Mouse (Mus musculus): Measurements from ENCODE around the gene Unk.
A peak's percentile ranks its signal among the peaks of the same experiment; 100 is the strongest.

The Unk gene

DNA sequence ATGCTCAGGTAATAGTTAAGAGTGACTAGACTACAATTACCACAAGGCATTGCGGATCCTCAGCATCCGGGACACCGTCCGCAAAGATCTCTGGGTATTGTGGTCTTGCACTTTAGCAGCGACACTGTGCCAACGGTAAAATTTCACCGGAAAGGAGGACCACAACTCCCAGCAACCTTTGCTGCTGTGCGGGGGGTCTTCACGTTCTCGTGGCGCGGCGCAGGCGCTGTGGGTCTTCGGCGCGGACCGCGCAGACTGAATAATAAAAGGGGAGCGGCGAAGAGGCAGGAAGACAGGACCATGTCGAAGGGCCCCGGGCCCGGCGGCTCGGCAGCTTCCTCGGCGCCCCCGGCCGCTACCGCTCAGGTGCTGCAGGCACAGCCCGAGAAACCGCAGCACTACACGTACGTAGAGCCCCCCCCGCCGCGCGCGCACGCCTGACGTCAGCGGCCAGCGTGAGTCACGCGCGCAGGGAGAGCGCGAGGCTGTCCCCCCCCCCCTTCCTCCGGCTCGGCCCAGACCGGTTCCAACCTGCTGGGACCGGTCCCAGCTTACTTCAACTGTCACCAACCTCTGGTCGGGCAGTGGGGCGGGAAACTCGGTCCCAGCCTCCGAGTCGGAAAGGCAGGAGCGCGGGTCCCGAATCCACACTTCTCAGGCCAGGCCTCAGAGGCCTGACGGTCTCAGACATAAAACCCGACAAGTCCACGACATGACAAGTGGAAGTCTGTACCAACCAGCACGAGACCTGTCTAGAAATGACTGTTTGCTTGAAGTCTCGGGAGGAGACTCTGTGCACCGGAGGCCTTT, at the start of gene Unk:
Gene Unk, plus strand, starts transcription at position 235 of the 810 bp plus-strand sequence.
- peak; percentile 98 for DNase-seq (ENCODE audit: low read depth)

DNA sequence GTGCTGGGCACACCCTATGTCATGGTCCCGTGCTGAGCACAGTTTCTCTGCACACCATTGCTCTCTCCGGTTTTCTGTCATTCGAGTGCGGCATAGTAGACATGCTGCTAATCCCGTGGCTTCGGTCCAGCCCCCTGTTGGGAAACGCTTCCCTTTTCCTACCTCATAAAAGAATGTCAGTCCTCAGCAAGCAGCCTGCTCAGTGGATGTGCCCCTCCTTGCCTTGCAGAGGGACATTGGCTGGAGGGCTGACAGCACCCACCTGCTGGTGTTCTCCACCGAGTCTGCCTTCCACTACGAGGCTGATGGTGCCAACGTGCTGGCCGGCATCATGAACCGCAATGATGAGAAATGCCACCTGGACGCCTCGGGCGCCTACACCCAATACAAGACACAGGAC, 47.6 kb upstream of the Unk start:
- DNase-seq (ENCODE audit: low read depth): no peak

DNA sequence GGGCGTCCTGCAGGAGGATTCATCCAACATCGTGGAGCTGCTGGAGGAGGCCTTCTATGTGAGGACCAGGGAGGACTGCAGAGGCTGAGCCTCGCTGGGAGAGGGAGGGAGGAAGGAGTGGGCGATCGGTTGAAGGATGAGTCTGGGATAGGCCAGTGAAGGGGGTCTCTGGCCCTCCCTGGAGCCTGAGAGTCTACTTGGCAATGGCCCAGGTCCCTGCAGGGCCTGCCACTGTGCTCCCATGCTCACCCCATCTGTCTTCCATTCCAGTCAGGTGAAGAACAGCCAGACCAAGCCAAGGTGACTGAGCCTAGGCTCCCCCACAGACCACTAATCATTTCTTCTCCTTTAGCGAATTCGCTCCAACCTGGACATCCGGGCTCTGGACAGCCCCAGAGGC, 46.8 kb upstream of the Unk start:
- no peak for DNase-seq (ENCODE audit: low read depth)

DNA sequence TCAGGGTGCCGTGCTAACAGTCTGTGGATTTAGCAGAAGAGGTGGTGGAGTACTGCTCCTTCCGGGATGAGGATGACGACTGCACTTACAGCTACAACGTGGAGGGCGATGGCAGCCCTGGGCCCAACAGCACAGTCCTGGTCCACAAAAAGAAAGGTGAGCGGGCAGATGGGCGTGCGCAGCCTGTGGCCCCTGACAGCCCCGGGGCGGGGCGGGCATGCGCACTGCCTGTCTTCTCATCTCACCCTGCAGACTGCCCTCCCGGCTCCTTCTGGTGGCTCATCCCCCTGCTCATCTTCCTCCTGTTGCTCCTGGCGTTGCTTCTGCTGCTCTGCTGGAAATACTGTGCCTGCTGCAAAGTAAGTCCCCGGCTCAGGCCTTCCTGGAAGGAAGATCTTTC, 40.4 kb upstream of the Unk start:
- no peak for DNase-seq (ENCODE audit: low read depth)

DNA sequence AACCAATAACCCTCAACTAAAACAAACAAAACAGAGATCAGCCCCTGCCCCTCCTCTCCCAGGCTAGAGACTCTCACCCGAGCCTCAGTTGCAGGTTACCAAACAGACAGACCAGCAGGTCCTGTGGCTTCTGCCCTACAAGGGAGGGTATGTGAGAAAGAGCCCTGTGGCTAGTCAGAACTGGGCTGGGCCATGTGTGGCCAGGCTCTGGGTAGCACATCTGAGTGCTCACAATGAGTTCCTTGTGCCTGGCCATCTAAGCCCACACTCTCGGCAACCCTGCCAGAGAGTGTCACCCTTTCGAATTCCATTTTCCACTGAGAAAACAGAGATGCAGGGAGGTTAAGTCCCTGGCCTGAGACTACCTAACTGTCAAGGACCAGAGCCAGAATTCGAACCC, 38.0 kb upstream of the Unk start:
- DNase-seq (ENCODE audit: low read depth): peak; percentile 62

DNA sequence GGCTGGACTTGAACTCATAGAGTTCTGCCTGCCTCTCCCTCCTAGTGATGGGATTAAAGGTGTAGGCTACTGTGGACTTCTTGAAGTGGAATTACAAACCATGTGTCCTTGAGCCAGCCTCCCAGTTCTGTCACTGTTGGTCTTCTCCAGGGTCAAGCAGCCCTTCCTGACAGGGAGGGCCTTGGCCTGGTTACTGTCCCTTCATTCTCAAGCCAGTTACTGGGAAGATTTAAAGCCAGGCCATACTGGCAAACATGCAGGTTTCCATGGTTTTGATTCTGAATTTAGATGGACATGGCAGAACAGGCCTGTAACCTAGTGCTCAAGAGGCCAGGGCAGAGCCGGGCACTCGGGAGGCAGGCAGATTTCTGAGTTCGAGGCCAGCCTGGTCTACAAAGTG, 34.9 kb upstream of the Unk start:
- DNase-seq (ENCODE audit: low read depth): no peak

DNA sequence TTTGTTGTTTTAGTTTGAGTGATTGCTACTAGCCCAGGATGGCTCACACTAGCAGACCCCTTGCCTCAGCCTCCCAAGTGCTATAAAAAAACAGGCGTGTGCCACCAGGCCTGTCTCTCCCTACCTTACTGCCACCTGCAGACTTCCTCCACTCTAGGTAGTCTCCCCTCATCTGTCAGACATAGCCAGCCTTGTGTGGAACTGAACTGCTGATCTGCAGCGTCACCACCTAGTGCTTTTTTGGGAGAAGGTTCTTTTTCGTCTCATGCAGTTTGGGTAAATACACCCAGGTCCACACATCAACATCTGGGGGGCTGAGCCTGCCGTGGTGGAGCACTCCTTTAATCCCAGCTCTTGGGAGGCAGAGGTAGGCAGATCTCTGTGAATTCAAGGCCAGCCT, 33.1 kb upstream of the Unk start:
- DNase-seq (ENCODE audit: low read depth): no peak

DNA sequence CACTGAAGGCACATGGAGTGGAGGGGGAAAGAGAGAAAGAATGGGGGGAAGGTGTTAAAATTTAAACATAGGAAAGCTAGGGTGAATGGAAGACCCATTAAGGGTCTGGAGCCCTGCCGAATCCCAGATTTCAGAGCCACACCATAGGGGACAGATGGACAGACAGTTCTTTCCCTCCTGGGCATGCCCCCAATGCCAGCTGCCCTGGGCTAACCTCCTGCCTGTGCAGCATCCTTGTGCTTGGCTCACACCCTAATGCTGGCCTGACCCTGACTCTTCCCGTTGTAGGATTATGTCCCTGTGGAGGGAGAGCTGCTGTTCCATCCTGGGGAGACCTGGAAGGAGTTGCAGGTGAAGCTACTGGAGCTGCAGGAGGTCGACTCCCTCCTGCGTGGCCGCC, 32.5 kb upstream of the Unk start:
- no peak for DNase-seq (ENCODE audit: low read depth)

DNA sequence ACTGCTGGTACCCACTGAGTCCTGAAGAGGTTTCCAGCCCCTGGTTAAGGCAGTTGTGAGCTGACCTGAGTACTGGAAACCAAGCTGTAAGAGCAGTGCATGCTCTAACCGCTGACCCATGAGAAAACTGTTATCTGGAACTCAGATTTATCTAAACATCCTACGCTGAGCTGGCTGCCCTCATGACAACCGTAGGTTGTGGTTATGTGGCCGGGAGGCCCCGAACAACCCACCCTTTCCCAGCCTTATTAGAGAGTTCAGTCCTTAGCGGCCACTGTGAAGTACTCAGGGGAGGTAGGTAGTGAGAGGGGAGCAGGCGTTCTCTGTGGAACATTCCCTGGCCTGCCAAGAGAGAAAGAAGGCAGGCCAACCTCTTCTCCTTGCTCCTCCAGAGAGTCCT, 31.1 kb upstream of the Unk start:
- DNase-seq (ENCODE audit: low read depth): no peak

DNA sequence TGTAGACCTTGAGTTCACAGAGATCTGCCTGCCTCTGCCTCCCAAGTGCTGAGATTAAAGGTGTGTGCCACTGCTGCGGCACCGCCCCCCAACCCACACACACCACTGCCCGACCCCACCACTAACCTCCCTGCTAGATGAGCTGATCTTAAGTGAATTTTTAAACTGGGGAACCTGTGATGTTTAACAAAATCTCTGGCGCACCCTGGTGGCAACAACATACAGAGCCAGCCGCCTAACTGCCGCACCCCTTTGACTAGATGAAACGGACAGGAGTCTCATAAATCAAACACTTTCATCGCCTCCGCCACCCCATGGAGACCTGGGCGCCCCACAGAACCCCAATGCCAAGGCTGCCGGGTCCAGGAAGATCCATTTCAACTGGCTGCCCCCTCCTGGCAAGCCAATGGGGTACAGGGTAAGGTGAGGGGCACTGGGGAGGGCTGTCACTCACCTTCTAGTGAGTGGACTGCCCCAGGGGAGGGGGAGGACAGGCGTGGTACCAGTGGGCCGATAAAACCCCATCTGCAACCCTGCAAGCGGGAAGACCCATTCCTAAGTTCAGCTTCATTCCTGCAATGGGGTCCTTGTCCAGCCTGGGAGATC, 30.5 kb upstream of the Unk start:
- DNase-seq (ENCODE audit: low read depth): no peak

DNA sequence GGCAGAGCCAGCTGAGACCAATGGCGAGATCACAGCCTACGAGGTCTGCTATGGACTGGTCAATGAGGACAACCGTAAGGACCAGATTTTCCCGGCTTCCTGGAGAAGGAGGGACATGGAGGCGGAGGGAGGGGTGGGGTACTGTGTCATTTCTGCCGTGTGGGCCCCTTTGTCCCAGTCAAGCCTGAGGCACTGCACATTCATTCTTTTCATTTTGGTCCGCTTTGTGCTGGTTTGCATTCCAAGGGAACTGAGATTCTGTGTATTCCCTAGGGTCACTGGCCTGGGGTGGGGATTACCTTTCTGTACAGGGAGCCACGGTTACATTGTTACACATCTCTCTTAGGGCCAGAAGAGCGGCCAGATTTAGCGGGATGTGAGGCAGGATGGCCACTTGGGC, 29.5 kb upstream of the Unk start:
- DNase-seq (ENCODE audit: low read depth): no peak

DNA sequence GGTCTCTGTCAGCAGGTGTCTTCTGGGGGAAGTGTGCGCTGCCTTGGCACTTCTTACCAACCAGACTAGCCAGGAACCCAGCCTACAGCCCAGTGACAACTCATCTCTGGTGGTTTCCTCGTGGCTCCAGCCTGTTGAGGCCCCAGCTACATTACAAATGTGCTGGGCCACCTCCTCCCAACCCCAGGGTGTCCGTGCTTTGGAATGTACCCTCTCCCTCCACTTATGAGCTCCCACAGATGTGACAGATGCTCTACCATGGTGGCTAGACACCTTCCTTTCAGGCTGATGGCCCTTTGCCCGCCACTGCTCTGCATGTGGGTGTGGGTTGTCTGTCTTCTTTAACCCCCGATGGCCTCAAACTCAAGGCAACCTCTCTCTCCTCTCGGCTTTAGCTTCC, 28.4 kb upstream of the Unk start:
- DNase-seq (ENCODE audit: low read depth): no peak

DNA sequence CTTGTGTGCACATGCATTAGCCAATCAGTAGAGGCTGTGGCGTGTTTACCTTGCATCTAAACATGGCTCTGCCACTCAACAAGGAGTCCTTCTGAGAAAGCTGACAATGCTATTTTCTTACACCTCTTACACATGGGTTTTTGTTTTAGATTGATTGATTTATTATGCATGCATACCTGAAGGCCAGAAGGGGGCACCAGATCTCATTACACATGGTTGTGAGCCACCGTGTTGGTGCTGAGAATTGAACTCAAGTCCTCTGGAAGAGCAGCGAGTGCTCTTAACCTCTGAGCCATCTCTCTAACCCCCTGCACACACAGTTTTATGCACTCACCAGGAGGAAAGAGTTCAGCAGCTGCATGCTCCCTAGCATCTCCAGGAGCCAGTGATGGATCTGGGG, 27.2 kb upstream of the Unk start:
- no peak for DNase-seq (ENCODE audit: low read depth)

DNA sequence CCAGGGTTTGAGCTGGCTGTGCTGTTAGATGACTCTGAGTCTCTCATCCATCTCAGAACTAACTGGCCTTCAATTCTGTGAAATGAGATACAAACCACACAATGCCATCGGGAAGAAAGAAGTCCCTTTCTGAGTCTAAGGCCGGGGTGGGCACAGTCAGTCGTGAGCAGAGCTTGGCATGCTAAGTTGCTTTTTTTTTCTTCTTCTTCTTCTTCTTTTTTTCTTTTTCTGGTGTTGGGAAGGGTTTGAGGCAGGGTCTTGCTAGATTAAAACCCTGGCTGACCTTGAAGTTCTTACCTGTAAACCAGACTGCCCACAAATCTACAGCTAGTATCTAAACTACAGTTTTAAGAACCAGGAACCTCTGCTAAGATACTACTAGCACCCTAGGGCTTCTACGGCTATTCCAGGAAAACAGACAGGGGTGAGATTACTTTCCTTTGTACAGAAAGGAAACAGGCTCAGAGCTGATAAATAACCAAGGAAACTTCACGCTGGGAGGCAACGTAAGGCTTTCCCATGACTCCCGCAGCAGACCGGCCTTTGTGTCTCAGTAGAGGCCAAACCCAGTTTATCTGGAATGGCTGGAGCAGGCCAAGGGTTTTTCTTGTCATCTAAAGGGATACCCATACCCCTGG, 25.8 kb upstream of the Unk start:
- no peak for DNase-seq (ENCODE audit: low read depth)

DNA sequence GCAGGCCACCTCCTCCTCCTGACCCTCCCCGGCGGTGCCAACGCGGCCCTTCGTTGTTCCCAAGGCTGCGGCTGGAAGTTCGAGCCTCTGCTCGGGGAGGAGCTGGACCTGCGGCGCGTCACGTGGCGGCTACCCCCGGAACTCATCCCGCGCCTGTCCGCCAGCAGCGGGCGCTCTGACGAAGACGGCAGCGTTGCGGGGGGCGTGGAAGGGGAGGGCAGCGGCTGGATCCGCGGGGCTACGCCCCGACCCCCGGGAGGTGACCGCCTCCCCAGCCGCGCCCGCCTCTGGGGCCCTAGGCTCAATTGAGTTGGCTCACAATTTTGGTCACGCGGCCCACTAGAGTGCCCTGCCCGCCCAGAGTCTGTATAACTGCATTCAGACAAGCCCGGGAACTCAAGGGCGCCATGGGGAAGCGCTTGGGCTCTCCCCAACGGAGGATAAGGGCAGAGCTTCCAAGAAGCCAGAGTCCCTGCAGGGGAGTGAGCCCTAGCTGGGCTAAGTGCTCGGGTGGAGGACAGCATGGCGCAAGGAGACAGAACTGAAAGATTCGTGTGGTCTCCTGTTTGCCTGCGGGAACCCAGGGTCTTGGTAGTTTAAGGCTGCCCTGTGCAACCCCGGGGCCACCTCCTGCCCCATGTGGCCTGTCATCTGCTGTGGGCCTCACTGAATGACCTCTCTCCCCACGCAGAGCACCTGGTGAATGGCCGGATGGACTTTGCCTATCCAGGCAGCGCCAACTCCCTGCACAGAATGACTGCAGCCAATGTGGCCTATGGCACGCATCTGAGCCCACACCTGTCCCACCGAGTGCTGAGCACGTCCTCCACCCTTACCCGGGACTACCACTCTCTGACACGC, 25.1 kb upstream of the Unk start:
- DNase-seq (ENCODE audit: low read depth): peak; percentile 75

DNA sequence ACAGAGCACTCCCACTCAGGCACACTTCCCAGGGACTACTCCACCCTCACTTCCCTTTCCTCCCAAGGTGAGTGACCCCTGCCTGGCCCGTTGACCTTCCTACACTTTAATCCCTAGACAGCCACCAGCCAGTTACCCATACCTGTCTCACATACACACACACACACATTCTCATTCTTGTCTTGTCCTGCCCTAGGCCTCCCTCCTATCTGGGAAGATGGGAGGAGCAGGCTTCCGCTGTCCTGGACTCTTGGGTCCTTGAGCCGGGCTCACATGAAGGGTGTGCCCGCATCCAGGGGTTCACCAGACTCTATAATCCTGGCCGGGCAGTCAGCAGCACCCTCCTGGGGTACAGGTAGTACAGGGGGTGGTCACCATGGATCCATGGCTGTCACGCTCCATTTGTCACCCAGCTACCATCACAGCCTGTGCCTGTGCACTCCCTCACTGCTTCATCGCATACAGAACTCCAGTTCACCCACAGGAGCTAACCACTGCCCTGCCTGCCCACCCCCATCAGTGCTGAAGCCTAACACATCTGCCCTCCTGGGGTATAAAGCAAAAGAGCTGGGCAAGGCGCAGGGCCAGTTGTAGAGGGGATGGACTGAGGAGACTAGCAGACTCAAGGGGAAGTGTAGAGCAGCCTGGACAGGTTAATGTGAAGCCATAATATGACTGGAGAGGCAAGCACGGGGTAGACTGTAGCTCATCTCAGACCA, 24.3 kb upstream of the Unk start:
- DNase-seq (ENCODE audit: low read depth): no peak

DNA sequence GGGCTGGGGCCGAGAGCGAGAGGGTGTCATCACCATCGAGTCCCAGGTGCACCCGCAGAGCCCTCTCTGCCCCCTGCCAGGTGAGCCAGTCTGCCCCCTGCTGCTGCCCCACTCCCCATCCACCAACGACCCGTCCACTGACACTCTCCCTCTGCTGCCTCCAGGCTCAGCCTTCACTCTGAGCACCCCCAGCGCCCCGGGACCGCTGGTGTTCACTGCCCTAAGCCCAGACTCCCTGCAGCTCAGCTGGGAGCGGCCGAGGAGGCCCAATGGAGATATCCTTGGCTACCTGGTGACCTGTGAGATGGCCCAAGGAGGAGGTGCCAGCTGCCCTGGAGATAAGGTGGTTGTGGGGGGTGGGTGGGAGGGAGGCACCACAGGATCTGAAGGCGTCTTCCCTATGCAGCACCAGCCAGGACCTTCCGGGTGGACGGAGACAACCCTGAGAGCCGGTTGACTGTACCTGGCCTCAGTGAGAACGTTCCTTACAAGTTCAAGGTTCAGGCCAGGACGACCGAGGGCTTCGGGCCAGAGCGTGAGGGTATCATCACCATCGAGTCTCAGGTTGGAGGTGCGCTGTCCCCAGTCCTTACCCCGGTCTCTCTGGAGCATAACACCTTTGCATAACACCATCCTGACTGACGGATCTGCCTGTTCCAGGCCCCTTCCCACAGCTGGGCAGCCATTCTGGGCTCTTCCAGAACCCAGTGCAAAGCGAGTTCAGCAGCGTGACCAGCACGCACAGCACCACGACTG, 22.8 kb upstream of the Unk start:
- DNase-seq (ENCODE audit: low read depth): no peak

DNA sequence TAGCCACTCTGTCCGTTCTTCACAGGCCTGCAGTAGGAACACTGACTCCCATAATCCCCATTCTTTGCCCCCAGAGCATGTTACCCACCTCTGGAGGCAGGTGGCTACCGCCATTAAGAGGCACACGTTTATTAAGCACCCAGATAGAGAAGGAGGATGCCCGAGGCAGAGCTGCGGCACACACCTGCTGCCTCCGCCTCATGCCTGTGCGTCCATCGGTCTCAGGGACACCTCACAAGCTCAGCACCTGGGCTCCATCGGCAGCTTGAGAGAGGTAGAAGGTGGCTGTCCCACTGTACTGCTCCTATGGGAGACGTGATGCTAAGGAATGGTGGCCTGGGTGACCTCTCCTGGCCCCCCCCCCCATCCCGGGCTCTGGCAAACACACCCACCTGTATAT, 21.7 kb upstream of the Unk start:
- DNase-seq (ENCODE audit: low read depth): no peak

DNA sequence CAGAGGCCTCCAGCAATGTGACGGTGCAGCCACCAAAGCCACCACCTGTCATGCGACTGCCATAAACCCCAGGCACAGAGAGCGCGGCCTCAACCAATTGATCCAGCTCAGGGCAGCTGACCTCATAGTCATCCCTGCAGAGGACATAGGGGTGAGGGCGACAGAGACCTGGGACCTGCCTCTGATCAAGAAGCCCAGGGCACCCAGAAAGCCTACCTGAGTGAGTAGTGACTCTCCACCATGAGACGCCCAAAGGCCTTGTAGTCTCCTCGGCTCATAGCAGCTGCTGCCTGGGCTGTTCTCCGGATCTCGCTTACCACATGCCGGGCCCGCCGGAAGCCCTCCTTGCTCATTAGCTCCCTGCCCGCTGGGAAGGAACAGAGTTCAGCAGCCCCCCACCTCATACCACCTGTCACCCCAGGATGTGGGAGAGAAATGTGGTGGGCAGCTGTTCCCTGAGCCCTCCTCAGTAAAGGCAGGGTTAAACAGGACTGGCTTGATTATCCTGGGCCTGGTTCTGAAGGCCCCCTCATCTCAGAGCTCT, 21.2 kb upstream of the Unk start:
- DNase-seq (ENCODE audit: low read depth): no peak

DNA sequence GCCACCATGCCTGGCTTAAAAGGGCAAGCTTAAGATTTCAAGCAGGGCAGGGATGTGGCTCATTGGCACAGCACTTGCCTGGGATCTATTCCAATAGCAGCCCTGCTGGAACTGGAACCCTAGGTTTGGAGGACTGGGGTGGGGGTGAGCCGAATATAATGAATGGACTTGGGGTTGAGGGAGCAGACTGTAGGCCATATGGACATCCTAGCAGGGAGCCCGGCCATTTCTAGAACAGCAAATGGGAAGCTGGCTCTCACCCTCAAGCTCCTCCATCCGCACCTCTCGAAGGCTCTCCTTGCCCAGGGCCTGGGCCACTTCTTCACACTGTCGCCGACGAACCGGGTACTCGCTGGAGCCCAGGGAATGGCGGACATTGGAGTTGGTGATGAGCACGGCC, 20.5 kb upstream of the Unk start:
- DNase-seq (ENCODE audit: low read depth): no peak

DNA sequence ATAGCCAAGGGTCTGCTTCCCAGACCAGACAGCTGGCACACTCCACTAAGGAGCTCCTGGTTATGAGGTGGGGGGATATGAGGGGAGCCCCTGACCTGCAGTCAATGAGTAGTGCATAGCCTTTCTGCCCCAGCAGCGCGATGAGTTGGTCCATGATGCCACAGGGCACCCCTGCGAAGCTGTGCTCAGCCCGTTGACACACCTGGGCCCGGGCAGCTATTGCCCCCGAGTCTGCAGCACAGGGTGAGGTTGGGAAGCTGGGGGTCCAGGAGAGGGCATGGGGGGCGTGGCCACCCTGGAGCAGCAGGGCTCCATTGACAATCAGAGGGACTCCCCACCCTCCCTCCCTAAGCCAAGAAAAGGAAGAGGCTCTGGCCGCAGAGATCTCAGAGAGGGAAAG, 20.0 kb upstream of the Unk start:
- DNase-seq (ENCODE audit: low read depth): no peak

All from fibroblast of lung, adult 2 months (primary cell).